Mouse (Mus musculus): ENCODE results near the gene 2410015M20Rik. TPM values are rescaled to one million over a fixed set of nuclear protein-coding genes. Genes with fewer than 3 reads are reported as not detected.

Gene 2410015M20Rik
- polyA plus RNA-seq, 1 experiment from 2014 or later: 258 TPM

- Histone ChIP-seq H3K9me3 (no peaks in the 10 kb centered on the region), H3K27ac (peak overlapping the region; percentile 11; the same call in 1 of the 2 replicates), H3K36me3 (peaks cover 36% of the 10 kb centered on the region), H3K4me2 (peak overlapping the region; percentile 16; the same call in 1 of the 2 replicates), H3K27me3 (no peaks in the 10 kb centered on the region), H3K4me3 (0 out of 2 replicates have a peak overlapping the region, but pooled peaks have one; percentile 1), H3K9ac (no peak overlapping the region), H3K4me1 (peaks cover 39% of the 10 kb centered on the region)
- 15% methylated on average over 14 of the region's 14 CpGs for WGBS
- ATAC-seq (ENCODE audit: insufficient number of reproducible peaks, insufficient read depth, low FRiP score, low TSS enrichment, low read depth): no peak
Measured at GRCm38 (mm10) chr17:56611861-56612564, 2.4 kb upstream of the 2410015M20Rik start.

- 66% methylated on average over 2 of the region's 2 CpGs for WGBS
- no peak for ATAC-seq (ENCODE audit: insufficient number of reproducible peaks, insufficient read depth, low FRiP score, low TSS enrichment, low read depth)
- Histone ChIP-seq H3K4me3 (no peak overlapping the region), H3K27me3 (no peaks in the 10 kb centered on the region), H3K27ac (no peak overlapping the region), H3K4me1 (peaks cover 39% of the 10 kb centered on the region), H3K4me2 (no peak overlapping the region), H3K9ac (no peak overlapping the region), H3K9me3 (no peaks in the 10 kb centered on the region), H3K36me3 (peaks cover 36% of the 10 kb centered on the region)
Measured at GRCm38 (mm10) chr17:56611323-56611722, 1.8 kb upstream of the 2410015M20Rik start.

GRCm38 (mm10) chr17:56608699-56609098 lies 872 bp downstream of the 2410015M20Rik start:
- Histone ChIP-seq H3K4me1 (peaks cover 23% of the 10 kb centered on the region), H3K4me2 (peak overlapping the region; percentile 83), H3K9me3 (no peaks in the 10 kb centered on the region), H3K9ac (peak overlapping the region; percentile 83), H3K27me3 (no peaks in the 10 kb centered on the region), H3K27ac (no peak overlapping the region), H3K36me3 (peaks cover 39% of the 10 kb centered on the region), H3K4me3 (peak overlapping the region; percentile 59)
- ATAC-seq (ENCODE audit: insufficient number of reproducible peaks, insufficient read depth, low FRiP score, low TSS enrichment, low read depth): no peak
- 60% methylated on average over 5 of the region's 5 CpGs for WGBS

GRCm38 (mm10) chr17:56607521-56608062 lies 2.0 kb downstream of the 2410015M20Rik start:
- Histone ChIP-seq H3K4me1 (peaks cover 23% of the 10 kb centered on the region), H3K9me3 (no peaks in the 10 kb centered on the region), H3K4me3 (no peak overlapping the region), H3K9ac (no peak overlapping the region), H3K27me3 (no peaks in the 10 kb centered on the region), H3K27ac (no peak overlapping the region), H3K4me2 (no peak overlapping the region), H3K36me3 (peaks cover 50% of the 10 kb centered on the region)
- 71% methylated on average over 3 of the region's 3 CpGs for WGBS
- ATAC-seq (ENCODE audit: insufficient number of reproducible peaks, insufficient read depth, low FRiP score, low TSS enrichment, low read depth): no peak

GRCm38 (mm10) chr17:56605431-56605830 lies 4.1 kb downstream of the 2410015M20Rik start:
- Histone ChIP-seq H3K9me3 (no peaks in the 10 kb centered on the region), H3K4me3 (no peak overlapping the region), H3K9ac (no peak overlapping the region), H3K4me2 (no peak overlapping the region), H3K4me1 (peaks cover 17% of the 10 kb centered on the region), H3K27me3 (no peaks in the 10 kb centered on the region), H3K27ac (no peak overlapping the region), H3K36me3 (peaks cover 72% of the 10 kb centered on the region)
- WGBS: 82% methylated on average over 9 of the region's 9 CpGs
- no peak for ATAC-seq (ENCODE audit: insufficient number of reproducible peaks, insufficient read depth, low FRiP score, low TSS enrichment, low read depth)

GRCm38 (mm10) chr17:56604422-56604821 lies 5.1 kb downstream of the 2410015M20Rik start:
- ATAC-seq (ENCODE audit: insufficient number of reproducible peaks, insufficient read depth, low FRiP score, low TSS enrichment, low read depth): no peak
- WGBS: 86% methylated on average over 3 of the region's 3 CpGs
- 0 out of 2 replicates have a peak overlapping the region, but pooled peaks have one; percentile 14 for H3K27ac ChIP-seq

GRCm38 (mm10) chr17:56604070-56604380 lies 5.5 kb downstream of the 2410015M20Rik start:
- H3K27ac ChIP-seq: no peak overlapping the region
- H3K4me2 ChIP-seq: no peak overlapping the region
- 89% methylated on average over 9 of the region's 9 CpGs for WGBS
- ATAC-seq (ENCODE audit: insufficient number of reproducible peaks, insufficient read depth, low FRiP score, low TSS enrichment, low read depth): no peak
- no peaks in the 10 kb centered on the region for H3K9me3 ChIP-seq
- H3K9ac ChIP-seq: no peak overlapping the region
- no peak overlapping the region for H3K4me3 ChIP-seq
- peaks cover 13% of the 10 kb centered on the region for H3K4me1 ChIP-seq
- H3K27me3 ChIP-seq: no peaks in the 10 kb centered on the region
- peaks cover 84% of the 10 kb centered on the region for H3K36me3 ChIP-seq

More at GRCm38 (mm10) chr17:56604422-56604821, 5.1 kb downstream of the 2410015M20Rik start:
- no peaks in the 10 kb centered on the region for H3K9me3 ChIP-seq
- H3K4me1 ChIP-seq: peaks cover 13% of the 10 kb centered on the region
- no peak overlapping the region for H3K4me3 ChIP-seq
- H3K4me2 ChIP-seq: no peak overlapping the region
- H3K9ac ChIP-seq: no peak overlapping the region
- no peaks in the 10 kb centered on the region for H3K27me3 ChIP-seq
- H3K36me3 ChIP-seq: peaks cover 82% of the 10 kb centered on the region

- ATAC-seq (ENCODE audit: insufficient number of reproducible peaks, insufficient read depth, low FRiP score, low TSS enrichment, low read depth): no peak
- H3K27ac ChIP-seq: no peak overlapping the region
- peaks cover 84% of the 10 kb centered on the region for H3K36me3 ChIP-seq
- H3K9ac ChIP-seq: no peak overlapping the region
- H3K4me3 ChIP-seq: no peak overlapping the region
- 95% methylated on average over 28 of the region's 28 CpGs for WGBS
- H3K9me3 ChIP-seq: no peaks in the 10 kb centered on the region
- H3K4me2 ChIP-seq: no peak overlapping the region
- peaks cover 9% of the 10 kb centered on the region for H3K4me1 ChIP-seq
- no peaks in the 10 kb centered on the region for H3K27me3 ChIP-seq
Measured at GRCm38 (mm10) chr17:56603186-56604069, 6.1 kb downstream of the 2410015M20Rik start.

GRCm38 (mm10) chr17:56593527-56594271 lies 15.9 kb downstream of the 2410015M20Rik start:
- H3K27ac ChIP-seq: no peak overlapping the region
- ATAC-seq (ENCODE audit: insufficient number of reproducible peaks, insufficient read depth, low FRiP score, low TSS enrichment, low read depth): no peak

GRCm38 (mm10) chr17:56592553-56592952 lies 17.0 kb downstream of the 2410015M20Rik start:
- Histone ChIP-seq H3K27ac (no peak overlapping the region), H3K4me2 (no peak overlapping the region), H3K9me3 (no peaks in the 10 kb centered on the region), H3K36me3 (peaks cover 100% of the 10 kb centered on the region), H3K27me3 (no peaks in the 10 kb centered on the region), H3K9ac (no peak overlapping the region), H3K4me1 (peaks cover 13% of the 10 kb centered on the region), H3K4me3 (no peak overlapping the region)
- ATAC-seq (ENCODE audit: insufficient number of reproducible peaks, insufficient read depth, low FRiP score, low TSS enrichment, low read depth): no peak

More at GRCm38 (mm10) chr17:56593527-56594271, 15.9 kb downstream of the 2410015M20Rik start:
- 87% methylated on average over 8 of the region's 8 CpGs for WGBS
- Histone ChIP-seq H3K9ac (no peak overlapping the region), H3K36me3 (peaks cover 96% of the 10 kb centered on the region), H3K4me2 (no peak overlapping the region), H3K9me3 (no peaks in the 10 kb centered on the region), H3K4me1 (peaks cover 9% of the 10 kb centered on the region; the same call in 1 of the 2 replicates), H3K4me3 (no peak overlapping the region), H3K27me3 (no peaks in the 10 kb centered on the region)

GRCm38 (mm10) chr17:56588921-56589320 lies 20.6 kb downstream of the 2410015M20Rik start:
- Histone ChIP-seq H3K9me3 (no peaks in the 10 kb centered on the region), H3K27ac (no peak overlapping the region), H3K36me3 (peaks cover 78% of the 10 kb centered on the region), H3K9ac (no peak overlapping the region), H3K4me3 (no peak overlapping the region), H3K4me2 (no peak overlapping the region), H3K27me3 (no peaks in the 10 kb centered on the region), H3K4me1 (peaks cover 32% of the 10 kb centered on the region)
- ATAC-seq (ENCODE audit: insufficient number of reproducible peaks, insufficient read depth, low FRiP score, low TSS enrichment, low read depth): no peak
- 97% methylated on average over 4 of the region's 4 CpGs for WGBS

All from embryonic facial prominence, embryonic 13.5 days (tissue).